Mouse (Mus musculus): ENCODE results near the gene Rbbp6.

Gene Rbbp6

DNA sequence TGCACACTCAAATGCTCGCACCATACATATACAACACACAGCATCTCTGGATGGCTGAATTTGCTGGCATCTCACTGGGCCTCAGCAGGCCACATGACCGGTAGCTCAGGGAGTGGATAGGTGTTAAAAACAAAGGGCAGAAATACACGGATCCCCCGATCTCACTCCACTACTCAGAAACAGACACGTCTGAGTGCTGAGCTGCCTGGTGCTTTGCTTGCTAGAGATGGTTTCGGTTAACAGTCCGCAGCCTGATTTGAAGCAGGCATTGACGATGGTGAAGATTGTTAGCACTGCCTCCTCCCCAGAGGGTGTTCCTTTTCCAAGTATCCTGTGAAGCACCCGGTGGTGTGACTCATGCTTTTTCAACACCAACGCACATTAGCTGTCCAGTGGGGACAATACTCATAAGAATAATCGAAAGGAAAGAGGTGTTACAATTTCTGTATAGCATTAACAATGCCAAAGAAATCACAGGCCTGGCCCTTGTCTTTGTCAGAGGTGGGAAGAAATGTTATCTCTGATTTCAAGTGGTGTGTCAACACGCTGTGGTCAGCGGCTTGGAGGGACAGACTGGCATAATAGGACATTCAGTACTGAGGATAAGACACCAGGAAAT lies 81.1 kb downstream of the Rbbp6 start:
- DNase-seq (ENCODE audit: low spot score), result no peak
